Mouse (Mus musculus) layer of hippocampus, adult 8-10 months (tissue): ENCODE data around the gene Tmem217. TPM values are rescaled to one million over a fixed set of nuclear protein-coding genes. Genes with fewer than 3 reads are reported as not detected.
"Not testable (repeated sequence)": the region's sequence is repeated elsewhere in the genome, so short reads cannot be mapped to it uniquely, and the experiment has no call there.

ENCODE experiments used
- DNase-seq, 2 experiments: peaks; one replicate each; pipeline ENCODE4 v3.0.0; 2022; ENCODE audit warnings: low spot score in 2 of 2
- total RNA-seq, 4 experiments: library from RNA; stranded (reverse); gene quantifications; 2 replicates each; pipeline ENCODE4 v1.2.4; 2022

Gene Tmem217
- total RNA-seq, 4 experiments from 2014 or later = not detected

DNA sequence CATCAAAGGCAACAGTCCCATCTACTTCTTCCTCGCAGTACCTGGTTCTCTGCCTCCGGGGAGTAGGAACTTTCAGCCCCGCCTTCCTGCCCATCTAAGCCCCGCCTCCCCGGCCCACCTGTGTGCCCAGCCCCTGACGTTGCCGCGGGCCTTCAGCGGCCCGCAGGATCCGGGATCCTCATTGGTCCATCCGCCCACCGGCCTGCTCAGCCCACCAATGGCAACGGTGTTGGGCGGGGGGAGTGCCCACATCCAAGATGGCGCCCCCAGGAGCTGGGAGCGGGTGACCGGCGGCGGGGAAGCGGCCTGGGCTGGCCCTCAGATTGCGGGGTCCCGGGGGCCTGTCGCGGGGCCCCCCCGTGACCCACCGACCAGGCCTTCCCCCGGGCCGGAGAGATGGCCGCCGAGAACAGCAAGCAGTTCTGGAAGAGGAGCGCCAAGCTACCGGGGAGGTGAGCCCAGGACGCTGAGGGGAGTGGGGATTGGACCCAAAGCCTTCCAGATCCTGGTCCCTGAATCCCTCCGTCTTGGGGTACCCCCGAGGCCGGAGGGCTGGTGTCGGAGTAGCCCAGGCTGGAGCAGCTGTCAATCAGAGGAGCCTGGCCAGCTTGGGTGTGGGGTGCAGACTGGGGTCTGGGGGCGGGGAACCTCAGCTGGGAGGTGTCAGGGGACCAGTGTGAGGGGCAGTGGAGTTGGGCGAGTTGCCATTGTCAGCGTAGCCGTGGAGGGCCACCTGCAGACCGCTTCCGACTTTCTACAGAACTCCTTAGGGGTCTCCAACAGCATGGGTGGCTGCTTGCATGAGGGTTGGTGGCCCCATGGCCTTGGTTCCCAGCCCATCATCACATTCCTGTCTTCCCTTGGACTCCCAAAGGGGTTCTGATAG lies 2.4 kb downstream of the Tmem217 start, which contains the start of the genes Gm17657 and Tbc1d22b:
Gm17657 (minus strand) TSS at position 96 of the 886 bp plus-strand sequence.
Tbc1d22b (plus strand) TSS at position 243 of the 886 bp plus-strand sequence.
- peak; percentile 91 to 93 for DNase-seq

DNA sequence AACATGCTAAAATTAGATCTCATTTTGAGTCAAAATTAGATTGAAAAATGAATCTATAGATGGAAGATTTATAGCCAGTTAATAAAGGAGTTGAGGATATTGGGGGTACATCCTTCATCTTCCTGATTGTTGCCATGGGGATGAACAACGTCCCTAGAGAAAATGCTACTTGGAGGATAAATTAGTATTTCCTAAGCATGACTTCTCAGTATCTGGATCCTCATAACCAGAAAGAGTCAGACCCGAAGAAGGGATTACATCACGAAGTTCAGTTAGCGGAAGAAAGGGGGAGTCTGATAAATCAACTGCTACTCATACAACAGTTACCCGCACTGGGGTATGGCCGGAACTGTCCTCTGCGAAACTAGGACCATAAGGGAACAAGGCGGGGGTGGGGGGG lies 3.2 kb downstream of the Tmem217 start:
- DNase-seq = no peak

DNA sequence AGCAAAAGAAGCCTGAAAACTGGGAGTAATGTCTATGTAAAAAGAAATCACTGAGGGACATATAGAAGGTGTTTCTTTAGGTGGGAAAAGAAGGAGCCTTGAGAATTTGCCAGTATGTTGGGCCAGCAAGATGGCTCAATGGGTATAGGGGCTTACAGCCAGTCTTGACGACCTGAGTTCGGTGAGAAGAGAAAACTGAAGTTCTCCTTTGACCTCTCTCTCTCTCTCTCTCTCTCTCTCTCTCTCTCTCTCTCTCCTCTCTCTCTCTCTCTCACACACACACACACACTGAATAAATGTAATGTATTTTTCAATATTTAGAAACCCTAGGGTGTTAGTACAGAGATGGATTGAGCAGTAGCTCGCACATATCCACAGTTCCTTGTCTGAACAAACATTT lies 3.7 kb downstream of the Tmem217 start:
- no peak for DNase-seq

DNA sequence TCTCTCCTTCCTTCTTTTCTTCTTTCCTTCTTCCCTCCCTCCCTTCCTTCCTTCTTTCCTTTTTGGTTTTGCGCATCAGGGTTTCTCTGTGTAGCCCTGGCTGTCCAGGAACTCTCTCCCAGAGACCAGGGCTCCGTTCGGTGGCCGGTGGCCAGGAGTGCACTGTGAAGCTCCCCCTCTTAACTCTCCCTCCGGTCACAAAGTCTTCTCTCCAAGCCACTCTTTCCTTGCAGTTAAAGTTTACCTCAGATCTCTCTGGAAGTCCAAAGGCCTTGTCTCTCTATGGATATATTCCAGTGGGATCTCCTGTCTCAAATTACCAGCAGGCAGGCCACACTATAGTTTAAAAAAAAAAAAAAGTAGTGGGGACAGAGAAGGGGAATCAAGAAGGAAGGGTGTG lies 6.9 kb downstream of the Tmem217 start:
- no peak for DNase-seq

- DNase-seq = no peak
Measured at GRCm38 (mm10) chr17:29544064-29544463, 8.1 kb downstream of the Tmem217 start.

DNA sequence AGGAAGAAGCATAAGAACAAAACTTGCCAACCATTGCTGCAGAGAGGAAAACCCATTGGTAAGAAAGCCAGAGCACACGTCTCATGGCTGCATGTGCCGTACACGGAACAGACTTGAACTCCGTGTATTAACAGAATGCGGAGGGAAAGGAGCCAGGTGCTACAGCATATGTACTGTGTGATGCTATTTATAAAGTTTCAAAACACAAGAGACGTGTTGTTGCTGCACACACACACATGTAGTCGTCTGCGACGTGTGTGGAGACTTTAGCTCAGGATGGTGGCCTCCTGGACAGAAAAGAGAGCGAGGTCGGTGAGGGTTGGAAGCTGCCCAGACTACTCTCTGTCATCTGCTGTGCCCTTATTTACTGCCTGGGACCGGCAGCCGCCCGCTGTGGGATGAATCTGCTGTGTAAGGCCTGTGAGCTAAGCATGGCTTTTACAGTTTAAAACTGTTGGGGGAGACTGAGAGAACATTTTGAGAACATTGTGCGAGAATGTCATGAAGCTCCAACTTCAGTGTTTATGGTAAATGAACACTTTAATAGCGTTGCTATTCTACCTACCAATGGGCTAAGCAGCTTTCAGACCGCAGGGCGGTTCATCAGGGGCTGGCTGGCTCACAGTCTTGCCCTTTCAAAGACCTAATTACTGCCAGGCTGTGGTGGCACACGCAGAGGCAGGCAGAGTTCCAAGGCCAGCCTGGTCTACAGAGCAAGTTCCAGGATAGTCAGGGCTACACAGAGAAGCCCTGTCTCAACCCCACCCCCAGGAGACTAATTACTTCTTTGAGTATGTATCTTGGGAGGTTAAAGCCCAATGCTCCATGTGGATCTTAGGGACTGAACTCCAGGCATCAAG lies 9.1 kb downstream of the Tmem217 start:
- DNase-seq = peak in 1 of 2 experiments; percentile 18

DNA sequence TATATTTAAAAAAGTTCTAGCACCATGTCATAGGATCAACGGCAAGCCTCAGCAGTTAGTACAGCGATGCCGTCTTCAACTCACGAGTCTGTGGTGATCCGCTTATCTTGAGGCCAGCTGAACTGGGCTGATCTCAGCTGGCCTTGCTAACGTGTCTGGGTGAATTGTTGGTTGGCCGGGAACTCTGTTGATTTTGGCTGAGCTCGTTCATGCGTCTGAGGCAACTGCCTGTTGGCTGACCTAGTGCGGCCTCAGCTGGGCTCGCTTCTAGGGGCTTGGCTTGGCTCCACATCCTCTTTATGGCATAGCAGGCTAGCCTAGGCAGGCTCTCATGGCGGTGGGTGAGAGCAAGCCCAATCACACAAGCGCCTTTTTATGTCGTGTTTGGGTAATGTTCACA lies 10.8 kb downstream of the Tmem217 start:
- DNase-seq = no peak

DNA sequence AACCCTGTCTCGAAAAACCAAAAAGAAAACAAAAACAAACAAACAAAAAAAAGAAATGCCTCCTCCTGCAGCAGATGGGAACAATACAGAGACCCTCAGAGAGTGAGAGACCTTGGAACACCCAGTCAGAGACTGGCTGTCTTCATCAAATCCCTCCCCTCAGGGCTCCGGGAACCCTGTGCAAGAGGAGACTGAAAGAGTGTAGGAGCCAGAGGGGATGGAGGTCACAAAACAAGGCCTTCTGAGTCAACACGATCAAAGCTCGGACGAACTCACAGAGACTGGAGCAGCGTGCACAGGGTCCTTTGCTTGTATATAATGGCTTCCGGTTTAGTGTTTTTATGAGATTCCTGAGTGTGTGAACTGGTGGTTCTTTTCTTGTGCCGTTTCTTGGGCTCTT lies 11.8 kb downstream of the Tmem217 start:
- no peak for DNase-seq

DNA sequence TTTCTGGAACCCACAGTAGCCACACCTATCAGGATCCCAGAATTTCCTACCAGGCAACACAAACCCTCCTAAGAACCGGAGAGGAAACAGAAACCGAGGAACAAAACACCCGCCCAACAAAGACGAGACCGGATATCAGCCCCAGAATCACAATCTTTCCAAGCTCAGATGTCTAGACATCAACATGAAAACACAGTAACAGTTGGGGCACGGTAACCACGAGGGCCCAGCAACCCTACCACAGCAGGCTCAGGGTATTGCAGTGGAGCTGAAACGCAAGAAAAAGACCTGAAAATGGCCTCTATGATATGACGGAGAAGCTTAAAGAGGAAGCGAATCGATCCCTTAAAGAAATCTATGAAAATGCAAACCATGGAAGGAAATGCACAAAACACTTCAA lies 18.3 kb downstream of the Tmem217 start:
- DNase-seq = no peak

- DNase-seq = no peak
Measured at GRCm38 (mm10) chr17:29531757-29532384, 20.3 kb downstream of the Tmem217 start.

DNA sequence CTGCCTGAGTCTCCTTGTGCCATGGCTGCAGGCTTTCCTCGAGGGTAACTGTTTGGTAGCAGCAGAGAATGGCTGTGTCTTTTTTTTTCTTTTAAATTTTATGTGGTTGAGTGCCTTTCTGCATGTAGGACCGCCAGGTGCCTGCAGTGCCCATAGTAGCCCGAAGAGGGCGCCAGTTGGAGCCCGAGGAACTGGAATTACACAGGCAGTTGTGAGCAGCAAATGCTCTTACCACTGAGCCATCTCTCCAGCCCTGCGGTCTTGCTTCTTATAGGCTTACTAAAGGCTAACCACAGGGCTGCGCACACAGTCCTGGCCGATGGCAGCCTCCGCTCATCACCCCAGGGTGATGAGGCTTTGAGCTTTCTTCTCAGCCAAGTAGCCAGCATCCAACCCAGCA lies 20.9 kb downstream of the Tmem217 start:
- DNase-seq = no peak

GRCm38 (mm10) chr17:29530508-29530907 lies 21.7 kb downstream of the Tmem217 start:
- DNase-seq = no peak

DNA sequence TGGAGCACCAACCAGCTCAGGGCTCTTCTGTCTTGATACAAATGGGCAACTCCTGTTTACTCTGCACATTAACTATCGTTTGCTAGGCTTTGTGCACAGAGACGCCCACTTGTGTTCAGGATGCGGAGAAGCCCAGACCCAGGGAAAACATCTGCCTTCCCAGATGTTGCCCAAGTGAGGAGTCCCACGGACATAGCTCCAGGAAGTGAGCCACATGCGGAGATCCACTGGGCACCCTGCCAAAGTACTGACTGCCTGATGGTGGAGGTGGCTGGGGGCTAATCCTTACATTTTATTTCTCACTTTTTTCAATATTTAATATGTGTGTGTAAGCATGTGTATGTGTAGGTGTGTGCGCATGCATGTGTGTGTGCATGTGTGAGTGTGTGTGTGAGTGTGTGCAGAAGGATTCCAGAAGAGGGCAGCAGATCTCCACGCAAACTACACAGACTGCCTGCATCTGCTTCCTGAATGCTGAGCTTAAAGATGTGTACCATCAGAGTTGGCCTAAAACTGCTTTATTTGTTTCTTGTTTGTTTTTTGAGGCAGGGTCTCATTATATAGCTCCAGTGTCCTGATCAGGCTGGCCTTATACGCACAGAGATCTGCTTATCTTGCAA lies 23.5 kb downstream of the Tmem217 start:
- no peak for DNase-seq

- no peak for DNase-seq
Measured at GRCm38 (mm10) chr17:29525613-29526012, 26.6 kb downstream of the Tmem217 start.

DNA sequence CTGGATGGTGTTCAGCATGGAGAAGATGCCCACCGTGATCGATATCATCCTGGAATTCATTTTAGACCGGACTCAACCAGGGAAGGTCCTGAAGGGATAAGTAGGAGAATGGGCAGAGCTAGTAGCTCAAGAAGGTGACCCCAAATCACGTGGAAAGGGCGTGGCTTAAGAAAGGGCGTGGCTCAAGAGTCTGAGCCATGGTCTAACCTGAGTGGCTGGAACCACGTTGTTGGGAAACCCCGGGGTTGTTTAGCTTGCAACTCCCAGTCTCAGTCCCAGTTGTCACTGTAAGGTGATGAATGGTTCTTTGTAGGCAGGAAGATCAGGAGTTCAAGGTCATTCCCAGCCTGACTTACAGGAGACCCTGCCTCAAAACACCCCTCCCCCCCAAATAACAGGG lies 32.5 kb downstream of the Tmem217 start:
- DNase-seq = no peak

DNA sequence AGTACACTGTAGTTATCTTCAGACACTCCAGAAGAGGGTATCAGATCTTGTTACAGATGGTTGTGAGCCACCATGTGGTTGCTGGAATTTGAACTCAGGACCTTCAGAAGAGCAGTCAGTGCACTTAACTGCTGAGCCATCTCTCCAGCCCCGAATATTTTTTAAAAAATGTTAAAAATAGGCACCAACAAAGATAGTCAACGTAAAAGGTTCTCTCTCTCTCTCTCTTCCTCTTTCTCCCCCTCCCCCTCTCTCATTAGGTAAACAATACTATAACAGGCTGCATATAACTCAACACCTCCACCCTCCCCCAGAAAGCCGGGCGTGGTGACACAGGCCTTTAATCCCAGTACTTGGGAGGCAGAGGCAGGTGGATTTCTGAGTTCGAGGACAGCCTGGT lies 33.5 kb downstream of the Tmem217 start:
- DNase-seq = not testable (repeated sequence)

- DNase-seq = peak; percentile 67 to 90
Measured at GRCm38 (mm10) chr17:29514435-29514834, 37.8 kb downstream of the Tmem217 start.

- no peak for DNase-seq
Measured at GRCm38 (mm10) chr17:29513044-29513730, 39.0 kb downstream of the Tmem217 start.

DNA sequence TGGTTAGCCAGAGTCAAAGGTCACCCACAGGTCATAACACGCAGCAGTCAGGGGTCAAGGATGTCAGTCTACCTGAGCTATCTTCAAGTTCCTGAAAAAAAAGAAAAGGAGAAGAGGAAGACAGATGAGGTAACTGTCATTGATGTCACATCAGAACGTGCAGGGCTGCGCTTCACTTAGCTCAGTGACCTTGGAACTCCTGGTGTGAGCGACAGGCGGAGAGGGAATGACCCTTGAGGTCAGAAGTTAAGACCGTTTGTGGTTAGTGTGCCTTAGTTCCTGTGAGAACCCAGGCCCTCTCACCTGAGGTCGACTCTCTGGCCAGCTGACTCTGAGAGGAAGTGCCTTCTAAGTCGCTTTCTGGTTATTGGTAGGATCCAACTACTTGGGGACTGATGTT lies 41.5 kb downstream of the Tmem217 start:
- no peak for DNase-seq

DNA sequence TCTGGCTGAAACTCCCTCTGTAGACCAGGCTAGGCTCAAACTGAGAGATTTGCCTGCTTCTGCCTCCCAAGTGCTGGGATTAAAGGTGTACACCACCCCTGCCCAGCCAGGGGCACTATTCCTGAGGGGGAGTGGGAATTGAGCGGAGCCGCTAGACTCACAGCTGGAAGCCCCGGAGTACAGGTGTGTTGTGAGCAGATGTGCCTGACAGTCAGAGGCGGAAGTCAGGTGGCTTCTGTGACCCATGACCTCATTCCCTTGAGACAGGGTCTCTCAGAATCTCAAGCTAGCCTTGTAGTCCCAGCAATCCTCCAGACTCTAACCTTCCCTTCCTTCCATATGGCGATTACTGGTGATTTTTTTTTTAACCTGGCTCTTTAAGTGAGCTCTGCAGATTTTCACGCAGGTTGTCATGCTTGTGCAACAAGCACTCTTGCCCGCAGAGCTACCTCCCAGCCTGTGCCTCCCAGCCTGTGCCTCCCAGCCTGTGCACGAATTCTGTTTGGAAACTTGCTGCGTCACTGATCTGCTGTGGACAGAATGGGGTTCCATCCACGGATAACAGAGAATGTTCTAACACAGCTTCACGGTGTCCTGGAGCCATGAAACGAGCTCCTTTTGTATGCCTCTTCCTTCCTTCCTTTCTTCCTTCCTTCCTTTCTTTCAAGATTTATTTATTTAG lies 43.1 kb downstream of the Tmem217 start:
- no peak for DNase-seq
